Mouse (Mus musculus) midbrain, embryonic 15.5 days (tissue): ENCODE measurements around the gene Ptgfr. TPM values are rescaled to one million over a fixed set of nuclear protein-coding genes. Genes with fewer than 3 reads are reported as not detected.

Experiments used
- ATAC-seq: fragments of 200-750 bp; cut with Nextera tagmentation; replicated peaks from 2 replicates; pipeline ENCODE4 v1.8.0; 2017; ENCODE audit warnings: moderate TSS enrichment
- H3K27ac ChIP-seq: fragments of 300-500 bp; sonication (generic); 2 replicates; pipeline ENCODE4 v1.5.1; 2015; ENCODE audit warnings: mild to moderate bottlenecking, inconsistent platforms
- H3K27me3 ChIP-seq: fragments of 300-500 bp; sonication (generic); replicated peaks from 2 replicates; pipeline ENCODE4 v1.6.1; 2015; ENCODE audit warnings: inconsistent platforms
- H3K36me3 ChIP-seq: fragments of 300-500 bp; sonication (generic); replicated peaks from 2 replicates; pipeline ENCODE4 v1.6.1; 2015; ENCODE audit warnings: inconsistent platforms
- H3K4me1 ChIP-seq: fragments of 300-500 bp; sonication (generic); 2 replicates; pipeline ENCODE4 v1.6.1; 2015; ENCODE audit warnings: inconsistent platforms
- H3K4me2 ChIP-seq: fragments of 300-500 bp; sonication (generic); 2 replicates; pipeline ENCODE4 v1.6.1; 2015; ENCODE audit warnings: inconsistent platforms, mild to moderate bottlenecking, moderate library complexity
- H3K4me3 ChIP-seq: fragments of 300-500 bp; sonication (generic); 2 replicates; pipeline ENCODE4 v1.5.1; 2015; ENCODE audit warnings: mild to moderate bottlenecking, inconsistent platforms
- H3K9ac ChIP-seq: fragments of 300-500 bp; sonication (generic); 2 replicates; pipeline ENCODE4 v1.6.1; 2015; ENCODE audit warnings: mild to moderate bottlenecking, inconsistent platforms
- H3K9me3 ChIP-seq: fragments of 300-500 bp; sonication (generic); 2 replicates; pipeline ENCODE4 v1.6.1; 2016; ENCODE audit warnings: inconsistent platforms
- WGBS: fragments of 180-500 bp; shearing (Covaris S2); methylation state at CpG from one replicate; pipeline ENCODE4 v1.1.7; 2015; ENCODE audit warnings: mixed read lengths; 5-methylcytosine and 5-hydroxymethylcytosine counted together
- polyA plus RNA-seq: library from polyadenylated mRNA; unstranded; fragments of >200 nt; fragmentation: Nextera tagmentation; extraction: Ambion mirVana; gene quantifications from 2 replicates; pipeline ENCODE4 v1.2.1, GENCODE M21; 2015

Gene Ptgfr
- 0.72 and 2.2 TPM in 2 replicates for polyA plus RNA-seq

GRCm38 (mm10) chr3:151836871-151837680 is at the start of gene Ptgfr:
TSS of gene Ptgfr (minus strand) at chr3:151837630.
- peak within 1 kb of the TSS; percentile 88 for H3K4me2 ChIP-seq
- no peaks in the 10 kb centered on the region for H3K9me3 ChIP-seq
- peak within 1 kb of the TSS; percentile 50 for H3K4me3 ChIP-seq
- peak within 1 kb of the TSS; percentile 44 for H3K9ac ChIP-seq
- H3K27ac ChIP-seq, result no peak within 1 kb of the TSS
- ATAC-seq, result peak; percentile 88
- under 1% methylated on average over 30 of the region's 30 CpGs for WGBS
- H3K27me3 ChIP-seq, result peaks cover 7% of the 10 kb centered on the region
- no peaks in the 10 kb centered on the region for H3K36me3 ChIP-seq
- H3K4me1 ChIP-seq, result peaks cover 13% of the 10 kb centered on the region; the same call in 1 of the 2 replicates

DNA sequence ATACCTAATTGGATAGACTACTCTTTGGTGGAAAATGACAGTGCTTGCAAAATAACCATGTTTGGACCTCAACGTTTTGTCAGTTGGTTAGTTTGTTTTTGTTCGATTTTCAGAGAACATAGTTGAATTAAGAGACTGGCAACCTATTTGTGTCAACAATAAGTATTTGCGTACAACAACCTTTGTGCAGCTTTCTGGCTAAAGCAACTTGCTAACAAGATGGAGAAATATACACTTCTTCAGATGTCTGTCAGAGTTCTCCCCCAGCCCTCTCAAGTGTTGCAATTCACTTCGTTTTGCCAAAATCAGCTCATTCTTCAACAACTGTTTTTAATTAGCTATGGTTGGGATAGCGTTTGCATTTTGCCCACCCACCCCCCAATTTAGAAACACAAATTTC is 46.5 kb upstream of the Ptgfr start:
- no peak for ATAC-seq
- Histone ChIP-seq H3K9me3 (no peaks in the 10 kb centered on the region), H3K9ac (no peak overlapping the region), H3K4me2 (no peak overlapping the region), H3K27me3 (no peaks in the 10 kb centered on the region), H3K36me3 (no peaks in the 10 kb centered on the region), H3K27ac (no peak overlapping the region), H3K4me1 (no peaks in the 10 kb centered on the region), H3K4me3 (no peak overlapping the region)
- WGBS, result 76% methylated on average over 5 of the region's 5 CpGs

- Histone ChIP-seq H3K27ac (no peak overlapping the region), H3K27me3 (no peaks in the 10 kb centered on the region), H3K4me2 (no peak overlapping the region), H3K9ac (no peak overlapping the region), H3K4me1 (no peaks in the 10 kb centered on the region), H3K9me3 (no peaks in the 10 kb centered on the region), H3K36me3 (no peaks in the 10 kb centered on the region), H3K4me3 (no peak overlapping the region)
- WGBS, result 83% methylated on average over 2 of the region's 2 CpGs
- no peak for ATAC-seq
Observed at GRCm38 (mm10) chr3:151879981-151880380, 42.6 kb upstream of the Ptgfr start.

GRCm38 (mm10) chr3:151868970-151869369 is 31.5 kb upstream of the Ptgfr start:
- Histone ChIP-seq H3K4me1 (no peaks in the 10 kb centered on the region), H3K36me3 (no peaks in the 10 kb centered on the region), H3K9ac (no peak overlapping the region), H3K9me3 (no peaks in the 10 kb centered on the region), H3K27me3 (no peaks in the 10 kb centered on the region), H3K4me3 (no peak overlapping the region), H3K4me2 (no peak overlapping the region), H3K27ac (no peak overlapping the region)
- ATAC-seq, result no peak

DNA sequence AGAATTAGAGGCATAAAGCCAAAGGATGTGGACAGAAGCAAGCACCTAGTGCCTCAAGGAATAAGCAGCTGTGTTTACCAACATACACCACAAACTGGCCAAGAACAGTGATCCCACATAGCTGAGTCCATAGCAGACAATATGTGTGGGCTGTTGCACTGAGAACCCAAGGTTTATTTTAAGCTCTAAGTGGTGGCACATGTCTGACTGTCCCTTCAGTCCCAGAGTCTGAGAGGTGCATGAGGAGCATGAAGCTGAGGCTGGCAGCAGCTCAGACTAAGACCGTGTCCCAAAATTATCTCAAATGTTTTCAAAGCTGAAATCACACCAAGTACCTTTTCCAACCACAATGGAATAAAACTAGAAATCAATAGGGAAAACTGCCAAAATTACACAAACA is 13.9 kb upstream of the Ptgfr start:
- no peak overlapping the region for H3K4me3 ChIP-seq
- H3K4me1 ChIP-seq, result no peaks in the 10 kb centered on the region

GRCm38 (mm10) chr3:151850621-151851020 is 13.2 kb upstream of the Ptgfr start:
- H3K27ac ChIP-seq, result no peak overlapping the region
- no peaks in the 10 kb centered on the region for H3K36me3 ChIP-seq
- no peak overlapping the region for H3K9ac ChIP-seq
- no peak overlapping the region for H3K4me2 ChIP-seq
- H3K4me1 ChIP-seq, result no peaks in the 10 kb centered on the region
- no peaks in the 10 kb centered on the region for H3K27me3 ChIP-seq
- H3K9me3 ChIP-seq, result no peaks in the 10 kb centered on the region
- no peak overlapping the region for H3K4me3 ChIP-seq
- WGBS, result 64% methylated on average over 1 of the region's 1 CpGs
- no peak for ATAC-seq

More for the DNA sequence above, 13.9 kb upstream of the Ptgfr start:
- no peaks in the 10 kb centered on the region for H3K27me3 ChIP-seq
- H3K9ac ChIP-seq, result no peak overlapping the region
- no peak for ATAC-seq
- WGBS, result 97% methylated on average over 1 of the region's 1 CpGs
- H3K36me3 ChIP-seq, result no peaks in the 10 kb centered on the region
- H3K4me2 ChIP-seq, result no peak overlapping the region
- no peaks in the 10 kb centered on the region for H3K9me3 ChIP-seq
- H3K27ac ChIP-seq, result no peak overlapping the region

DNA sequence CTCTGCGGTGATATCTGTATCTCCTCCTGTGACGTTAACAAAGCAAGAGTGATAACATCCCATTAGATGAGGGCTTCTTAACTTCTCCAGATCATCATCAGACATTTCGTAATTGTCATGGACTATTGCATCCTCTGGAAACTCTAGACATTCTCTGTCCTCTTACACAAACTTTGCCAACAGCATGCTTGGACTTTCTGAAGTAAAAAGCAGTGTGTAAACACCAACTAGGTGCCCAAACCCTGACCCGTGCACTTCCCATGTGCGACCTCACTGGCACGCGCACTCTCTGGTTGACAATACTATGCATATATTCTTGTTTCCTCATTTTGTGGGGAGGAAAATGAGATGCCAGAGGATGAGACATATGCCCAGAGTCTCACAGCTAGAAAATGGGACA is 8.9 kb upstream of the Ptgfr start:
- no peak overlapping the region for H3K4me2 ChIP-seq
- ATAC-seq, result no peak
- no peaks in the 10 kb centered on the region for H3K9me3 ChIP-seq
- 91% methylated on average over 7 of the region's 7 CpGs for WGBS
- no peak overlapping the region for H3K4me3 ChIP-seq
- no peak overlapping the region for H3K27ac ChIP-seq
- no peaks in the 10 kb centered on the region for H3K27me3 ChIP-seq
- H3K9ac ChIP-seq, result no peak overlapping the region
- no peaks in the 10 kb centered on the region for H3K4me1 ChIP-seq
- H3K36me3 ChIP-seq, result no peaks in the 10 kb centered on the region

- no peaks in the 10 kb centered on the region for H3K36me3 ChIP-seq
- H3K4me1 ChIP-seq, result no peaks in the 10 kb centered on the region
- H3K27me3 ChIP-seq, result no peaks in the 10 kb centered on the region
- WGBS, result 80% methylated on average over 5 of the region's 5 CpGs
- no peaks in the 10 kb centered on the region for H3K9me3 ChIP-seq
- no peak overlapping the region for H3K4me2 ChIP-seq
- no peak overlapping the region for H3K4me3 ChIP-seq
- no peak for ATAC-seq
- no peak overlapping the region for H3K9ac ChIP-seq
- no peak overlapping the region for H3K27ac ChIP-seq
Observed at GRCm38 (mm10) chr3:151844361-151845154, 7.1 kb upstream of the Ptgfr start.

DNA sequence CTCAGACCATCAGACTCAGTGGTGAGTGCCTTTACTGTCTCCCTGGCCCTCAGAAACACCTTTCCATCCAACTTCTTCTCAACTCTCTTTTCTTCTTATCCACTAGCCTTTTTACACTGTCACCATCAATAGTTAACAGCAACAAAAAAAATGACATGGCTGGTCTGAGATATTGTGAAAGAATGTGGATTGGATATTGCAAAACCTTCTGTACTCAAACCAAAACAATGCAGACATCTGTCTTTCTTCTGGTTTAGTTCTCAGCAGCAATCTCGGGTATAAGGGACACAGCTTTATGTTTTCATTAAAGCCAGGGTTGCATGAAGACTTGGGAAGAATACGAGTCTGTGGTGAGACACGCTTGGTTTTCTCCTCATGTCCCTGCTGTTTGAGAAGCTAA is 3.3 kb upstream of the Ptgfr start:
- WGBS, result 71% methylated on average over 3 of the region's 3 CpGs
- H3K4me1 ChIP-seq, result peaks cover 13% of the 10 kb centered on the region; the same call in 1 of the 2 replicates
- H3K27ac ChIP-seq, result no peak overlapping the region
- no peak overlapping the region for H3K4me2 ChIP-seq
- H3K4me3 ChIP-seq, result no peak overlapping the region
- peaks cover 7% of the 10 kb centered on the region for H3K27me3 ChIP-seq
- no peaks in the 10 kb centered on the region for H3K9me3 ChIP-seq
- H3K36me3 ChIP-seq, result no peaks in the 10 kb centered on the region
- no peak overlapping the region for H3K9ac ChIP-seq
- no peak for ATAC-seq

GRCm38 (mm10) chr3:151838372-151838771 is 942 bp upstream of the Ptgfr start:
- Histone ChIP-seq H3K9ac (no peak overlapping the region), H3K9me3 (no peaks in the 10 kb centered on the region), H3K4me2 (no peak overlapping the region), H3K27ac (no peak overlapping the region), H3K27me3 (peaks cover 7% of the 10 kb centered on the region), H3K36me3 (no peaks in the 10 kb centered on the region), H3K4me3 (no peak overlapping the region), H3K4me1 (peaks cover 13% of the 10 kb centered on the region; the same call in 1 of the 2 replicates)
- 70% methylated on average over 6 of the region's 6 CpGs for WGBS
- ATAC-seq, result no peak

- Histone ChIP-seq H3K9me3 (no peaks in the 10 kb centered on the region), H3K4me3 (peak overlapping the region; percentile 50), H3K4me2 (peak overlapping the region; percentile 88), H3K27me3 (peaks cover 7% of the 10 kb centered on the region), H3K27ac (no peak overlapping the region), H3K9ac (0 out of 2 replicates have a peak overlapping the region, but pooled peaks have one; percentile 44), H3K36me3 (no peaks in the 10 kb centered on the region), H3K4me1 (peaks cover 13% of the 10 kb centered on the region; the same call in 1 of the 2 replicates)
- WGBS, result 47% methylated on average over 9 of the region's 9 CpGs
- no peak for ATAC-seq
Observed at GRCm38 (mm10) chr3:151837749-151838148, 319 bp upstream of the Ptgfr start.

- no peak overlapping the region for H3K9ac ChIP-seq
- peak overlapping the region; percentile 50 for H3K4me3 ChIP-seq
- peaks cover 13% of the 10 kb centered on the region; the same call in 1 of the 2 replicates for H3K4me1 ChIP-seq
- H3K27me3 ChIP-seq, result peaks cover 7% of the 10 kb centered on the region
- H3K27ac ChIP-seq, result no peak overlapping the region
- peak overlapping the region; percentile 88 for H3K4me2 ChIP-seq
- H3K36me3 ChIP-seq, result no peaks in the 10 kb centered on the region
- no peak for ATAC-seq
- H3K9me3 ChIP-seq, result no peaks in the 10 kb centered on the region
- 4% methylated on average over 5 of the region's 5 CpGs for WGBS
Observed at GRCm38 (mm10) chr3:151836451-151836850, 979 bp downstream of the Ptgfr start.
